In the genomic region with DNA sequence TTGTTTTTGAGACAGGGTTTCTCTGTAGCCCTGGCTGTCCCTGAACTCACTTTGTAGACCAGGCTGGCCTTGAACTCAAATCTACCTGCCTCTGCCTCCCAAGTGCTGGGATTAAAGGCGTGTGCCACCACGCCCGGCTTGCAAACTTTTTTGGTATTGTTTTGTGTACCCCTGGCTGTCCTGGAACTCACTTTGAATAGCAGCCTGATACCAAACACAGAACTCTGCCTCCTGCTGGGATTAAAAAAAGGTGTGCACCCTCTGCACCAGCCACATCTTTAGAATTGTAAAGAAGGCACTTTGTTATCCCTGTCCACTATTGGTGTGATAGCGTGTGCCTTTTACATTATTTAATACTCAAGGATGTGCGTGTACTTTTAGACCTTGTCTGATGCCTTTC, we compare ENCODE assay signal across 11 mouse cellular contexts. TPM values are rescaled to one million over a fixed set of nuclear protein-coding genes. Genes with fewer than 3 reads are reported as not detected.
A peak's percentile ranks its signal among the peaks of the same experiment; 100 is the strongest.
DNase-seq lines count a peak whose midpoint lies in the region; ATAC-seq and TF ChIP-seq lines count a peak whose summit lies in the region.
"Had no signal": no experiment of that assay in that cellular context is flagged by ENCODE, and none has a peak within 500 bp of the region (broad histone marks: within the 10 kb centered on the region; RNA-seq: fewer than 3 reads in every experiment).

No protein-coding gene starts in this region.

- 86% methylated on average over 5 of the region's 5 CpGs for WGBS in heart, embryonic 13.5 days
- WGBS in forebrain, postnatal 0 days: 89% methylated on average over 5 of the region's 5 CpGs
- 72% methylated on average over 5 of the region's 5 CpGs for WGBS in liver, embryonic 16.5 days (ENCODE audit: insufficient replicate concordance)

- H3K27me3 ChIP-seq in heart, embryonic 13.5 days (replicated peaks): no peaks in the 10 kb centered on the region
- H3K27me3 ChIP-seq in forebrain, postnatal 0 days (ENCODE audit: insufficient read depth, low read length): no peaks in the 10 kb centered on the region
- H3K27me3 ChIP-seq in liver, embryonic 16.5 days (ENCODE audit: control insufficient read depth, insufficient read depth, low read depth, low read length): no peaks in the 10 kb centered on the region
- H3K27me3 ChIP-seq: Patski had no signal

- no peak for ATAC-seq in heart, embryonic 13.5 days (ENCODE audit: extremely low read depth, insufficient number of reproducible peaks, low FRiP score, low TSS enrichment)
- no peak for ATAC-seq in forebrain, postnatal 0 days
- ATAC-seq in liver, embryonic 16.5 days (ENCODE audit: low read depth): no peak
- ATAC-seq: Patski had no signal

- peaks cover 51% of the 10 kb centered on the region for H3K4me1 ChIP-seq in heart, embryonic 13.5 days
- H3K4me1 ChIP-seq in forebrain, postnatal 0 days (ENCODE audit: insufficient read depth): 0 out of 2 replicates have a peak, but pooled peaks cover 14% of the 10 kb centered on the region
- peaks cover 23% of the 10 kb centered on the region for H3K4me1 ChIP-seq in liver, embryonic 16.5 days (ENCODE audit: control insufficient read depth, low read depth, low read length)

- H3K4me2 ChIP-seq in heart, embryonic 13.5 days: peak overlapping the region; percentile 81
- H3K4me2 ChIP-seq in forebrain, postnatal 0 days (ENCODE audit: low read depth): peak overlapping the region; percentile 57
- peak overlapping the region; percentile 74 for H3K4me2 ChIP-seq in liver, embryonic 16.5 days (ENCODE audit: low read depth, low read length)

- H3K27ac ChIP-seq in heart, embryonic 13.5 days (replicated peaks): no peak overlapping the region
- no peak overlapping the region for H3K27ac ChIP-seq in forebrain, postnatal 0 days (ENCODE audit: low read depth, low read length)
- no peak overlapping the region for H3K27ac ChIP-seq in liver, embryonic 16.5 days (ENCODE audit: low read length)

- no peak for DNase-seq in heart, postnatal 10 days
- DNase-seq in ES-CJ7 (ENCODE audit: low read depth, low spot score): peak; percentile 92
- DNase-seq in forebrain, postnatal 0 days: no peak
- no peak for DNase-seq in left cerebral cortex, postnatal 36 days (ENCODE audit: low spot score in 2 of 2)
- DNase-seq in c-Kit-positive CD71-positive TER-119-positive erythroid progenitor cells, embryonic 14.5 days (ENCODE audit: low spot score): no peak
- DNase-seq in kidney, postnatal 36 days: no peak
- DNase-seq: lung, postnatal 36 days had no signal

- H3K9me3 ChIP-seq in heart, embryonic 13.5 days: no peaks in the 10 kb centered on the region
- H3K9me3 ChIP-seq in forebrain, postnatal 0 days (ENCODE audit: low read length): no peaks in the 10 kb centered on the region
- no peaks in the 10 kb centered on the region for H3K9me3 ChIP-seq in liver, embryonic 16.5 days (replicated peaks; ENCODE audit: control insufficient read depth, low read length)

- intact Hi-C loops in heart, postnatal 10 days (cut with DNase I): loop anchor here (2.0 kb wide), 1 partner anchor 169 kb away; a partner anchor contains a TSS
- intact Hi-C loops in left cerebral cortex, postnatal 36 days (cut with DNase I): no loop called here

- H3K9ac ChIP-seq in heart, embryonic 13.5 days: peak overlapping the region; percentile 94
- no peak overlapping the region for H3K9ac ChIP-seq in forebrain, postnatal 0 days
- H3K9ac ChIP-seq in liver, embryonic 16.5 days (ENCODE audit: low read depth, low read length): no peak overlapping the region; the same call in 1 of the 2 replicates

- peaks cover 6% of the 10 kb centered on the region for H3K36me3 ChIP-seq in heart, embryonic 13.5 days
- peaks cover 4% of the 10 kb centered on the region; the same call in 1 of the 2 replicates for H3K36me3 ChIP-seq in forebrain, postnatal 0 days (ENCODE audit: insufficient read depth)
- no peaks in the 10 kb centered on the region for H3K36me3 ChIP-seq in liver, embryonic 16.5 days (ENCODE audit: control insufficient read depth, insufficient read depth)

- TF ChIP-seq CTCF in forebrain, postnatal 0 days (IDR thresholded peaks at IDR 0.05; ENCODE audit: low read depth): no peak

- H3K4me3 ChIP-seq in heart, embryonic 13.5 days: peak overlapping the region; percentile 81
- no peak overlapping the region for H3K4me3 ChIP-seq in forebrain, postnatal 0 days (ENCODE audit: low read depth, low read length)
- peak overlapping the region; percentile 94 for H3K4me3 ChIP-seq in liver, embryonic 16.5 days (ENCODE audit: low read depth, low read length)

RNA-seq across cellular contexts. Expression of a gene that starts 1.7 kb away (rescaled TPM):
- polyA plus RNA-seq in heart, embryonic 13.5 days (2015; fragmentation: Nextera tagmentation; extraction: Ambion mirVana): not detected in 2 replicates
- not detected for total RNA-seq in heart, postnatal 10 days (2021)
- not detected in 2 replicates for total RNA-seq in forebrain, postnatal 0 days (2014; rRNA removed)
- not detected in 2 replicates for polyA plus RNA-seq in forebrain, postnatal 0 days (2015; fragmentation: Nextera tagmentation; extraction: Ambion mirVana)
- not detected in 2 replicates for polyA plus RNA-seq in liver, embryonic 16.5 days (2015; fragmentation: Nextera tagmentation; extraction: Ambion mirVana)
- not detected for total RNA-seq in left cerebral cortex, postnatal 36 days (2021)
- polyA plus RNA-seq: embryonic facial prominence, embryonic 11.5 days; Patski had no signal

RNA-seq across cellular contexts. Expression of a gene that starts 2.0 kb away (rescaled TPM):
- 86.4 and 90.0 TPM in 2 replicates for polyA plus RNA-seq in heart, embryonic 13.5 days (2015; fragmentation: Nextera tagmentation; extraction: Ambion mirVana)
- total RNA-seq in heart, postnatal 10 days (2021): 10 to 100 TPM; 75.4 to 78.2 TPM
- 310 and 368 TPM in 2 replicates for total RNA-seq in forebrain, postnatal 0 days (2014; rRNA removed)
- polyA plus RNA-seq in forebrain, postnatal 0 days (2015; fragmentation: Nextera tagmentation; extraction: Ambion mirVana): 373 and 384 TPM in 2 replicates
- polyA plus RNA-seq in liver, embryonic 16.5 days (2015; fragmentation: Nextera tagmentation; extraction: Ambion mirVana): 70.9 and 75.8 TPM in 2 replicates
- 100 to 1,000 TPM; 168 to 174 TPM for total RNA-seq in left cerebral cortex, postnatal 36 days (2021)
